Mouse (Mus musculus) intestine, embryonic 15.5 days (tissue): ENCODE data around the gene Bloc1s6. TPM values are rescaled to one million over a fixed set of nuclear protein-coding genes. Genes with fewer than 3 reads are reported as not detected.

ENCODE experiments used
- ATAC-seq: fragments of 200-750 bp; cut with Nextera tagmentation; 2 replicates; pipeline ENCODE4 v1.8.0; 2017; ENCODE audit warnings: moderate TSS enrichment, moderate library complexity
- H3K27ac ChIP-seq: fragments of 300-500 bp; sonication (generic); 2 replicates; pipeline ENCODE4 v1.5.1; 2015; ENCODE audit warnings: mild to moderate bottlenecking, inconsistent platforms
- H3K27me3 ChIP-seq: fragments of 300-500 bp; sonication (generic); replicated peaks from 2 replicates; pipeline ENCODE4 v1.6.1; 2015; ENCODE audit warnings: inconsistent platforms
- H3K36me3 ChIP-seq: fragments of 300-500 bp; sonication (generic); 2 replicates; pipeline ENCODE4 v1.6.1; 2015; ENCODE audit warnings: inconsistent platforms
- H3K4me1 ChIP-seq: fragments of 300-500 bp; sonication (generic); replicated peaks from 2 replicates; pipeline ENCODE4 v1.6.1; 2015; ENCODE audit warnings: inconsistent platforms
- H3K4me2 ChIP-seq: fragments of 300-500 bp; sonication (generic); replicated peaks from 2 replicates; pipeline ENCODE4 v1.6.1; 2015; ENCODE audit warnings: mild to moderate bottlenecking, inconsistent platforms
- H3K4me3 ChIP-seq: fragments of 300-500 bp; sonication (generic); replicated peaks from 2 replicates; pipeline ENCODE4 v1.5.1; 2015; ENCODE audit warnings: inconsistent platforms
- H3K9ac ChIP-seq: fragments of 300-500 bp; sonication (generic); 2 replicates; pipeline ENCODE4 v1.6.1; 2015; ENCODE audit warnings: inconsistent platforms
- H3K9me3 ChIP-seq: fragments of 300-500 bp; sonication (generic); 2 replicates; pipeline ENCODE4 v1.6.1; 2016; ENCODE audit warnings: inconsistent platforms
- WGBS: fragments of 180-500 bp; shearing (Covaris S2); methylation state at CpG from one replicate; pipeline ENCODE4 v1.1.7; 2015; 5-methylcytosine and 5-hydroxymethylcytosine counted together
- polyA plus RNA-seq: library from polyadenylated mRNA; unstranded; fragments of >200 nt; fragmentation: Nextera tagmentation; extraction: Ambion mirVana; gene quantifications from 2 replicates; pipeline ENCODE4 v1.2.1, GENCODE M21; 2015

Gene Bloc1s6
- polyA plus RNA-seq, 1 experiment from 2014 or later = 46.9 TPM

- Histone ChIP-seq H3K9me3 (no peaks in the 10 kb centered on the region), H3K36me3 (no peaks in the 10 kb centered on the region), H3K4me3 (no peak overlapping the region), H3K4me2 (no peak overlapping the region), H3K27me3 (no peaks in the 10 kb centered on the region), H3K4me1 (no peaks in the 10 kb centered on the region), H3K27ac (no peak overlapping the region), H3K9ac (no peak overlapping the region)
- no peak for ATAC-seq
- WGBS = 81% methylated on average over 3 of the region's 3 CpGs
Measured at GRCm38 (mm10) chr2:122716301-122716842, 21.9 kb upstream of the Bloc1s6 start.

DNA sequence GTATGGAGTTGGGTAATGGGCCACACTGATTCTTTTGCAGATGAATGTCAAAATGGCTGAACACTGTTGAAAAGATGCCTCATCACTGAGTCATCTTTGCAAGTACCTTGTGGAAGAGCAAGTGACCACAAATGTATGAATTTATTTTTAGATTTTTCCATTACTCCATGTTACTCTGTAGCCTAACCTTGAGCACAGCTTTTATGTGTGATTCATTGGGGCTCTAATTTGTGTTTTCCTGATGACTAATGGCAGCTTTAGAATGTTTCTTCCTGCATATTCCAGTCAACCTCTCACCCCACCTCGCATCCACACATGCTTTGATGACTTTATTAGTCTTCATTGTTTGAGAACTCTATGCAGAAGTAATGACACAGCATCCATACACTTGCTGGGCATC is 19.1 kb upstream of the Bloc1s6 start:
- Histone ChIP-seq H3K36me3 (no peaks in the 10 kb centered on the region), H3K4me3 (no peak overlapping the region), H3K9ac (no peak overlapping the region), H3K27me3 (no peaks in the 10 kb centered on the region), H3K9me3 (no peaks in the 10 kb centered on the region), H3K4me2 (no peak overlapping the region), H3K27ac (no peak overlapping the region), H3K4me1 (no peaks in the 10 kb centered on the region)
- 53% methylated on average over 1 of the region's 1 CpGs for WGBS
- ATAC-seq = no peak

DNA sequence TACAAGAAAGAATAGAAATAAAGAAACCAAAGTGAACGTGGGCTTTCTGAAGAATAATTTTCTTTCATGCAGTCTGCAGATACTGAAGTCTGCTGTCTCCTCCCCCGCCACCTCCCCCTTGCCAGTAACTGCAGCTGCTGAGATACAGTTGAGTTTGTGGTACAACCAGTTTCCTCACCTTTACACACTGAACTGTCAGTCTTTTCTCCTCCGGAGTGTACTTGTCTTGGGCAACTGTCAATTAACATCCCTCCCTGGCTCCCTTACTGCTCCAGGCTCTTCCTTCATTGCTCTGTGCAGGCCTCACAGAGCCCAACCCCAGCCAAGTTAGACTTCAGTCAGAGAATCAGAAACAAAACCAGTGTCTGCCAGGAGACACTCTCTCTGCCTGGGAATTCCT is 17.7 kb upstream of the Bloc1s6 start:
- no peaks in the 10 kb centered on the region for H3K9me3 ChIP-seq
- no peaks in the 10 kb centered on the region for H3K27me3 ChIP-seq
- no peak overlapping the region for H3K9ac ChIP-seq
- ATAC-seq = 0 out of 2 replicates have a peak, but pooled peaks have one; percentile 34
- no peaks in the 10 kb centered on the region for H3K36me3 ChIP-seq
- H3K4me2 ChIP-seq = no peak overlapping the region
- H3K4me3 ChIP-seq = no peak overlapping the region
- WGBS = 64% methylated on average over 3 of the region's 3 CpGs
- H3K27ac ChIP-seq = no peak overlapping the region
- no peaks in the 10 kb centered on the region for H3K4me1 ChIP-seq

GRCm38 (mm10) chr2:122725604-122726003 is 12.7 kb upstream of the Bloc1s6 start:
- Histone ChIP-seq H3K9me3 (no peaks in the 10 kb centered on the region), H3K4me1 (no peaks in the 10 kb centered on the region), H3K36me3 (no peaks in the 10 kb centered on the region), H3K27me3 (no peaks in the 10 kb centered on the region), H3K4me3 (no peak overlapping the region), H3K4me2 (no peak overlapping the region), H3K9ac (no peak overlapping the region), H3K27ac (no peak overlapping the region)
- 57% methylated on average over 10 of the region's 10 CpGs for WGBS
- ATAC-seq = no peak

- no peak overlapping the region for H3K27ac ChIP-seq
- no peaks in the 10 kb centered on the region for H3K36me3 ChIP-seq
- H3K4me3 ChIP-seq = no peak overlapping the region
- ATAC-seq = peak; percentile 28; the same call in 1 of the 2 replicates
- H3K4me2 ChIP-seq = no peak overlapping the region
- no peaks in the 10 kb centered on the region for H3K4me1 ChIP-seq
- no peak overlapping the region for H3K9ac ChIP-seq
- 77% methylated on average over 2 of the region's 2 CpGs for WGBS
- 0 out of 2 replicates have a peak, but pooled peaks cover 7% of the 10 kb centered on the region for H3K27me3 ChIP-seq
- H3K9me3 ChIP-seq = no peaks in the 10 kb centered on the region
Measured at GRCm38 (mm10) chr2:122731456-122731855, 6.8 kb upstream of the Bloc1s6 start.

GRCm38 (mm10) chr2:122739023-122739422 is 720 bp downstream of the Bloc1s6 start:
- ATAC-seq = no peak

DNA sequence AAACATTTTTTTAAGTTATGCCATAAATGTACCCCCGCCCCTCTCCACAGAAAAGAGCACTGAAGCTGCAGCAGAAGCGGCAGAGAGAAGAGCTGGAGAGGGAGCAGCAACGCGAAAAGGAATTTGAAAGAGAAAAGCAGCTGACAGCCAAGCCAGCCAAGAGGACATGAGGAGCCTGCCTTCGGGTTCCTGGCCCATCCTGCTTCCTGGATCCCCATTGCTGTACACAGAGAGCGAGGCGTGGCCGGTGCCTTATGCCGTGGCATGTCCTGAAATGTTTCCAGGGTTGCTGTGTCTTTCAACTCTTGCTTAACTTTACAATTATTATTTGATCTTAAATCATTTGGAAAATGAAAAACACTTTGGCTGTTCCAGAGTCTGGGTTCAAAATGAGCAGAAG is 8.2 kb downstream of the Bloc1s6 start:
- WGBS = 88% methylated on average over 9 of the region's 9 CpGs
- H3K27ac ChIP-seq = no peak overlapping the region
- H3K36me3 ChIP-seq = peaks cover 17% of the 10 kb centered on the region; the same call in 1 of the 2 replicates
- H3K4me1 ChIP-seq = no peaks in the 10 kb centered on the region
- H3K27me3 ChIP-seq = no peaks in the 10 kb centered on the region
- no peak overlapping the region for H3K4me3 ChIP-seq
- no peaks in the 10 kb centered on the region for H3K9me3 ChIP-seq
- no peak for ATAC-seq
- H3K9ac ChIP-seq = no peak overlapping the region
- no peak overlapping the region for H3K4me2 ChIP-seq

More at GRCm38 (mm10) chr2:122739023-122739422, 720 bp downstream of the Bloc1s6 start:
- H3K27me3 ChIP-seq = 0 out of 2 replicates have a peak, but pooled peaks cover 7% of the 10 kb centered on the region
- peak overlapping the region; percentile 98 for H3K9ac ChIP-seq
- peak overlapping the region; percentile 66 for H3K4me2 ChIP-seq
- H3K4me3 ChIP-seq = peak overlapping the region; percentile 92
- 0 out of 2 replicates have a peak, but pooled peaks cover 3% of the 10 kb centered on the region for H3K36me3 ChIP-seq
- peaks cover 10% of the 10 kb centered on the region; the same call in 1 of the 2 replicates for H3K4me1 ChIP-seq
- no peak overlapping the region for H3K27ac ChIP-seq
- WGBS = 28% methylated on average over 7 of the region's 7 CpGs
- H3K9me3 ChIP-seq = no peaks in the 10 kb centered on the region

GRCm38 (mm10) chr2:122753739-122754343 is 15.5 kb downstream of the Bloc1s6 start:
- Histone ChIP-seq H3K27ac (no peak overlapping the region), H3K4me1 (no peaks in the 10 kb centered on the region), H3K9ac (no peak overlapping the region), H3K36me3 (no peaks in the 10 kb centered on the region), H3K9me3 (no peaks in the 10 kb centered on the region), H3K4me2 (no peak overlapping the region), H3K4me3 (no peak overlapping the region), H3K27me3 (no peaks in the 10 kb centered on the region)
- WGBS = 13% methylated on average over 7 of the region's 7 CpGs
- peak; percentile 53; the same call in 1 of the 2 replicates for ATAC-seq

GRCm38 (mm10) chr2:122759791-122760190 is 21.5 kb downstream of the Bloc1s6 start:
- no peaks in the 10 kb centered on the region for H3K36me3 ChIP-seq
- 91% methylated on average over 1 of the region's 1 CpGs for WGBS

GRCm38 (mm10) chr2:122762991-122763390 is 24.7 kb downstream of the Bloc1s6 start:
- H3K4me2 ChIP-seq = no peak overlapping the region
- 57% methylated on average over 3 of the region's 3 CpGs for WGBS
- H3K9me3 ChIP-seq = no peaks in the 10 kb centered on the region
- no peak overlapping the region for H3K9ac ChIP-seq
- H3K27ac ChIP-seq = no peak overlapping the region
- 0 out of 2 replicates have a peak, but pooled peaks cover 7% of the 10 kb centered on the region for H3K4me1 ChIP-seq
- no peak overlapping the region for H3K4me3 ChIP-seq
- H3K36me3 ChIP-seq = no peaks in the 10 kb centered on the region
- no peak for ATAC-seq
- no peaks in the 10 kb centered on the region for H3K27me3 ChIP-seq

More at GRCm38 (mm10) chr2:122759791-122760190, 21.5 kb downstream of the Bloc1s6 start:
- Histone ChIP-seq H3K9ac (no peak overlapping the region), H3K4me3 (no peak overlapping the region), H3K9me3 (no peaks in the 10 kb centered on the region), H3K27ac (no peak overlapping the region), H3K4me1 (0 out of 2 replicates have a peak, but pooled peaks cover 3% of the 10 kb centered on the region), H3K4me2 (no peak overlapping the region), H3K27me3 (no peaks in the 10 kb centered on the region)
- ATAC-seq = no peak

GRCm38 (mm10) chr2:122764526-122764925 is 26.2 kb downstream of the Bloc1s6 start:
- H3K4me3 ChIP-seq = peak overlapping the region; percentile 49; the same call in 1 of the 2 replicates
- no peaks in the 10 kb centered on the region for H3K27me3 ChIP-seq
- H3K4me2 ChIP-seq = peak overlapping the region; percentile 91
- H3K36me3 ChIP-seq = no peaks in the 10 kb centered on the region
- H3K27ac ChIP-seq = no peak overlapping the region
- no peaks in the 10 kb centered on the region for H3K9me3 ChIP-seq
- WGBS = 60% methylated on average over 6 of the region's 6 CpGs
- H3K4me1 ChIP-seq = 0 out of 2 replicates have a peak, but pooled peaks cover 7% of the 10 kb centered on the region
- H3K9ac ChIP-seq = no peak overlapping the region
- ATAC-seq = no peak

GRCm38 (mm10) chr2:122765071-122765793 is 26.9 kb downstream of the Bloc1s6 start, which contains the start of gene Sqor:
Sqor (plus strand) TSS chr2:122765237.
- ATAC-seq = peak; percentile 94
- Histone ChIP-seq H3K36me3 (no peaks in the 10 kb centered on the region), H3K27ac (peak within 1 kb of the TSS; percentile 67), H3K4me3 (peak within 1 kb of the TSS; percentile 49), H3K9ac (peak within 1 kb of the TSS; percentile 54), H3K4me2 (peak within 1 kb of the TSS; percentile 91), H3K27me3 (no peaks in the 10 kb centered on the region), H3K9me3 (no peaks in the 10 kb centered on the region), H3K4me1 (0 out of 2 replicates have a peak, but pooled peaks cover 7% of the 10 kb centered on the region)
- 1% methylated on average over 46 of the region's 46 CpGs for WGBS
